Mouse (Mus musculus): ENCODE measurements around the gene Cyp27b1. TPM values are rescaled to one million over a fixed set of nuclear protein-coding genes. Genes with fewer than 3 reads are reported as not detected.

The Cyp27b1 gene
- polyA plus RNA-seq, 1 experiment from 2014 or later: not detected

GRCm38 (mm10) chr10:127063239-127063872 is 15.3 kb downstream of the Cyp27b1 start, which contains the start of gene Cdk4:
Cdk4 (plus strand) TSS chr10:127063534.
- ATAC-seq (ENCODE audit: low read depth): peak; percentile 88
- peaks cover 21% of the 10 kb centered on the region for H3K4me1 ChIP-seq (ENCODE audit: control insufficient read depth, insufficient read depth, low read length)
- under 1% methylated on average over 45 of the region's 46 CpGs for WGBS
- peak within 1 kb of the TSS; percentile 84 for H3K4me3 ChIP-seq (ENCODE audit: low read depth, low read length)
- peak within 1 kb of the TSS; percentile 98 for H3K9ac ChIP-seq (replicated peaks; ENCODE audit: low read depth, low read length)
- peaks cover 37% of the 10 kb centered on the region for H3K36me3 ChIP-seq (ENCODE audit: control insufficient read depth, insufficient read depth, low read length)
- no peaks in the 10 kb centered on the region for H3K9me3 ChIP-seq (ENCODE audit: control insufficient read depth, low read length)
- peak within 1 kb of the TSS; percentile 86 for H3K4me2 ChIP-seq (ENCODE audit: low read depth, low read length)
- H3K27me3 ChIP-seq (ENCODE audit: control insufficient read depth, insufficient read depth, low read length): no peaks in the 10 kb centered on the region
- peak within 1 kb of the TSS; percentile 91 for H3K27ac ChIP-seq (ENCODE audit: low read depth, low read length)

- ATAC-seq (ENCODE audit: low read depth): peak; percentile 6; the same call in 1 of the 2 replicates
- WGBS: 12% methylated on average over 37 of the region's 37 CpGs
- Histone ChIP-seq H3K27ac (ENCODE audit: low read depth, low read length) (peak overlapping the region; percentile 91), H3K4me3 (ENCODE audit: low read depth, low read length) (peak overlapping the region; percentile 84), H3K27me3 (ENCODE audit: control insufficient read depth, insufficient read depth, low read length) (no peaks in the 10 kb centered on the region), H3K4me1 (ENCODE audit: control insufficient read depth, insufficient read depth, low read length) (peaks cover 24% of the 10 kb centered on the region), H3K9me3 (ENCODE audit: control insufficient read depth, low read length) (no peaks in the 10 kb centered on the region), H3K4me2 (ENCODE audit: low read depth, low read length) (peak overlapping the region; percentile 86), H3K36me3 (ENCODE audit: control insufficient read depth, insufficient read depth, low read length) (peaks cover 37% of the 10 kb centered on the region), H3K9ac (replicated peaks; ENCODE audit: low read depth, low read length) (peak overlapping the region; percentile 98)
These were observed 16.1 kb downstream of the Cyp27b1 start for GRCm38 (mm10) chr10:127063913-127064870.

- Histone ChIP-seq H3K27me3 (ENCODE audit: control insufficient read depth, insufficient read depth, low read length) (no peaks in the 10 kb centered on the region), H3K9ac (replicated peaks; ENCODE audit: low read depth, low read length) (no peak overlapping the region), H3K9me3 (ENCODE audit: control insufficient read depth, low read length) (no peaks in the 10 kb centered on the region), H3K36me3 (ENCODE audit: control insufficient read depth, insufficient read depth, low read length) (peaks cover 37% of the 10 kb centered on the region), H3K27ac (ENCODE audit: low read depth, low read length) (no peak overlapping the region), H3K4me3 (ENCODE audit: low read depth, low read length) (no peak overlapping the region), H3K4me2 (ENCODE audit: low read depth, low read length) (no peak overlapping the region), H3K4me1 (ENCODE audit: control insufficient read depth, insufficient read depth, low read length) (peaks cover 30% of the 10 kb centered on the region)
- 91% methylated on average over 9 of the region's 9 CpGs for WGBS
- ATAC-seq (ENCODE audit: low read depth): no peak
These were observed 17.9 kb downstream of the Cyp27b1 start for GRCm38 (mm10) chr10:127065981-127066380.

GRCm38 (mm10) chr10:127066519-127067018 is 18.5 kb downstream of the Cyp27b1 start:
- Histone ChIP-seq H3K4me1 (ENCODE audit: control insufficient read depth, insufficient read depth, low read length) (peaks cover 34% of the 10 kb centered on the region), H3K9ac (replicated peaks; ENCODE audit: low read depth, low read length) (no peak overlapping the region), H3K9me3 (ENCODE audit: control insufficient read depth, low read length) (no peaks in the 10 kb centered on the region), H3K27ac (ENCODE audit: low read depth, low read length) (no peak overlapping the region), H3K4me3 (ENCODE audit: low read depth, low read length) (no peak overlapping the region), H3K36me3 (ENCODE audit: control insufficient read depth, insufficient read depth, low read length) (peaks cover 37% of the 10 kb centered on the region), H3K4me2 (ENCODE audit: low read depth, low read length) (no peak overlapping the region), H3K27me3 (ENCODE audit: control insufficient read depth, insufficient read depth, low read length) (no peaks in the 10 kb centered on the region)
- ATAC-seq (ENCODE audit: low read depth): no peak
- WGBS: 91% methylated on average over 14 of the region's 14 CpGs

- Histone ChIP-seq H3K9me3 (ENCODE audit: control insufficient read depth, low read length) (no peaks in the 10 kb centered on the region), H3K27ac (ENCODE audit: low read depth, low read length) (no peak overlapping the region; the same call in 1 of the 2 replicates), H3K36me3 (ENCODE audit: control insufficient read depth, insufficient read depth, low read length) (peaks cover 37% of the 10 kb centered on the region), H3K4me3 (ENCODE audit: low read depth, low read length) (peak overlapping the region; percentile 38), H3K4me2 (ENCODE audit: low read depth, low read length) (peak overlapping the region; percentile 98), H3K4me1 (ENCODE audit: control insufficient read depth, insufficient read depth, low read length) (peaks cover 31% of the 10 kb centered on the region), H3K9ac (replicated peaks; ENCODE audit: low read depth, low read length) (peak overlapping the region; percentile 33; the same call in 1 of the 2 replicates), H3K27me3 (ENCODE audit: control insufficient read depth, insufficient read depth, low read length) (no peaks in the 10 kb centered on the region)
- no peak for ATAC-seq (ENCODE audit: low read depth)
- 82% methylated on average over 9 of the region's 9 CpGs for WGBS
These were observed 20.4 kb downstream of the Cyp27b1 start for GRCm38 (mm10) chr10:127068360-127069038.

GRCm38 (mm10) chr10:127069281-127070189 is 21.5 kb downstream of the Cyp27b1 start:
- peaks cover 29% of the 10 kb centered on the region for H3K4me1 ChIP-seq (ENCODE audit: control insufficient read depth, insufficient read depth, low read length)
- H3K36me3 ChIP-seq (ENCODE audit: control insufficient read depth, insufficient read depth, low read length): peaks cover 37% of the 10 kb centered on the region
- no peaks in the 10 kb centered on the region for H3K9me3 ChIP-seq (ENCODE audit: control insufficient read depth, low read length)
- 12% methylated on average over 30 of the region's 30 CpGs for WGBS
- peak; percentile 79 for ATAC-seq (ENCODE audit: low read depth)
- H3K27me3 ChIP-seq (ENCODE audit: control insufficient read depth, insufficient read depth, low read length): no peaks in the 10 kb centered on the region
- peak overlapping the region; percentile 71 for H3K27ac ChIP-seq (ENCODE audit: low read depth, low read length)
- H3K4me2 ChIP-seq (ENCODE audit: low read depth, low read length): peak overlapping the region; percentile 98
- H3K9ac ChIP-seq (replicated peaks; ENCODE audit: low read depth, low read length): peak overlapping the region; percentile 33
- H3K4me3 ChIP-seq (ENCODE audit: low read depth, low read length): peak overlapping the region; percentile 38

GRCm38 (mm10) chr10:127070190-127071121 is 22.4 kb downstream of the Cyp27b1 start, which contains the start of gene Tspan31:
Tspan31 (minus strand) TSS chr10:127070264.
- H3K27ac ChIP-seq (ENCODE audit: low read depth, low read length): peak within 1 kb of the TSS; percentile 71
- H3K9ac ChIP-seq (replicated peaks; ENCODE audit: low read depth, low read length): peak within 1 kb of the TSS; percentile 53
- 2% methylated on average over 36 of the region's 36 CpGs for WGBS

More at GRCm38 (mm10) chr10:127070190-127071121, 22.4 kb downstream of the Cyp27b1 start, which contains the start of gene Tspan31:
- peak; percentile 93 for ATAC-seq (ENCODE audit: low read depth)
- H3K36me3 ChIP-seq (ENCODE audit: control insufficient read depth, insufficient read depth, low read length): peaks cover 29% of the 10 kb centered on the region
- H3K27me3 ChIP-seq (ENCODE audit: control insufficient read depth, insufficient read depth, low read length): no peaks in the 10 kb centered on the region
- H3K4me1 ChIP-seq (ENCODE audit: control insufficient read depth, insufficient read depth, low read length): peaks cover 23% of the 10 kb centered on the region
- no peaks in the 10 kb centered on the region for H3K9me3 ChIP-seq (ENCODE audit: control insufficient read depth, low read length)
- peak within 1 kb of the TSS; percentile 98 for H3K4me2 ChIP-seq (ENCODE audit: low read depth, low read length)
- H3K4me3 ChIP-seq (ENCODE audit: low read depth, low read length): peak within 1 kb of the TSS; percentile 38

Data from neural tube, embryonic 14.5 days (tissue).